Mouse (Mus musculus) heart, embryonic 14.5 days (tissue): Measurements from ENCODE around the gene Plxdc1. TPM values are rescaled to one million over a fixed set of nuclear protein-coding genes. Genes with fewer than 3 reads are reported as not detected.

ENCODE experiments used
- ATAC-seq: fragments of 200-750 bp; cut with Nextera tagmentation; 2 replicates; pipeline ENCODE4 v1.8.0; 2017; ENCODE audit warnings: low read depth, moderate TSS enrichment; ENCODE audit not compliant: insufficient number of reproducible peaks, insufficient read depth, low FRiP score
- H3K27ac ChIP-seq, 2 experiments: fragments of 200-500 bp in 1 of 2; fragments of 300-500 bp in 1 of 2; sonication (generic) in 1 of 2; replicated peaks in 1 of 2; 2 replicates each; pipeline ENCODE4 v1.5.1; 2012 to 2014; ENCODE audit warnings: low read depth in 2 of 2, low read length in 2 of 2, control low read depth in 1 of 2, mild to moderate bottlenecking in 1 of 2, mixed read lengths in 1 of 2; ENCODE audit not compliant: control insufficient read depth in 1 of 2, insufficient read depth in 1 of 2
- H3K27me3 ChIP-seq: fragments of 300-500 bp; sonication (generic); 2 replicates; pipeline ENCODE4 v1.6.1; 2014; ENCODE audit warnings: mild to moderate bottlenecking, low read length, control low read depth; ENCODE audit not compliant: control insufficient read depth, insufficient read depth
- H3K36me3 ChIP-seq: fragments of 300-500 bp; sonication (generic); 2 replicates; pipeline ENCODE4 v1.6.1; 2014; ENCODE audit warnings: mild to moderate bottlenecking, control low read depth, low read length, mixed read lengths; ENCODE audit not compliant: control insufficient read depth, insufficient read depth
- H3K4me1 ChIP-seq, 2 experiments: fragments of 200-500 bp in 1 of 2; fragments of 300-500 bp in 1 of 2; sonication (generic) in 1 of 2; 2 replicates each; pipeline ENCODE4 v1.6.1; 2012 to 2014; ENCODE audit warnings: low read length in 2 of 2, control low read depth in 1 of 2, mixed read lengths in 1 of 2; ENCODE audit not compliant: control insufficient read depth in 2 of 2, insufficient read depth in 2 of 2
- H3K4me2 ChIP-seq: fragments of 300-500 bp; sonication (generic); 2 replicates; pipeline ENCODE4 v1.6.1; 2014; ENCODE audit warnings: mild to moderate bottlenecking, low read length
- H3K4me3 ChIP-seq, 2 experiments: fragments of 200-500 bp in 1 of 2; fragments of 300-500 bp in 1 of 2; sonication (generic) in 1 of 2; 2 replicates each; pipeline ENCODE4 v1.5.1; 2012 to 2014; ENCODE audit warnings: low read length in 2 of 2, mild to moderate bottlenecking in 2 of 2, control low read depth in 1 of 2, low read depth in 1 of 2, moderate library complexity in 1 of 2; ENCODE audit not compliant: control insufficient read depth in 1 of 2, insufficient read depth in 1 of 2
- H3K9ac ChIP-seq: fragments of 300-500 bp; sonication (generic); 2 replicates; pipeline ENCODE4 v1.6.1; 2014; ENCODE audit warnings: mild to moderate bottlenecking, low read length
- H3K9me3 ChIP-seq: fragments of 300-500 bp; sonication (generic); 2 replicates; pipeline ENCODE4 v1.6.1; 2016; ENCODE audit warnings: low read length, control low read depth; ENCODE audit not compliant: control insufficient read depth
- WGBS: fragments of 180-500 bp; shearing (Covaris S2); extraction: QIAGEN DNeasy Blood & Tissue Kit; methylation state at CpG from one replicate; pipeline ENCODE4 v1.1.7; 2014; 5-methylcytosine and 5-hydroxymethylcytosine counted together
- polyA plus RNA-seq: library from polyadenylated mRNA; unstranded; fragments of >200 nt; fragmentation: Nextera tagmentation; extraction: Ambion mirVana; gene quantifications from 2 replicates; pipeline ENCODE4 v1.2.1, GENCODE M21; 2014

The Plxdc1 gene
- polyA plus RNA-seq, 1 experiment from 2014 or later = 0.66 TPM

GRCm38 (mm10) chr11:97904801-97905200 is 81.4 kb downstream of the Plxdc1 start:
- Histone ChIP-seq H3K9me3 (no peaks in the 10 kb centered on the region), H3K4me1 (no peaks in the 10 kb centered on the region; a peak in 1 of 4 replicates), H3K4me3 (no peak overlapping the region), H3K4me2 (no peak overlapping the region), H3K27ac (no peak overlapping the region), H3K9ac (no peak overlapping the region), H3K36me3 (no peaks in the 10 kb centered on the region), H3K27me3 (no peaks in the 10 kb centered on the region)
- WGBS = 85% methylated on average over 13 of the region's 13 CpGs
- ATAC-seq = no peak

GRCm38 (mm10) chr11:97901806-97902205 is 84.4 kb downstream of the Plxdc1 start:
- H3K9me3 ChIP-seq = no peaks in the 10 kb centered on the region
- H3K27ac ChIP-seq = no peak overlapping the region
- H3K4me3 ChIP-seq = no peak overlapping the region
- H3K9ac ChIP-seq = no peak overlapping the region
- no peak overlapping the region for H3K4me2 ChIP-seq
- ATAC-seq = no peak
- H3K4me1 ChIP-seq = no peaks in the 10 kb centered on the region; a peak in 1 of 4 replicates
- no peaks in the 10 kb centered on the region for H3K36me3 ChIP-seq
- no peaks in the 10 kb centered on the region for H3K27me3 ChIP-seq
- WGBS = 71% methylated on average over 6 of the region's 6 CpGs

GRCm38 (mm10) chr11:97899822-97900221 is 86.4 kb downstream of the Plxdc1 start:
- WGBS = 0% methylated on average over 2 of the region's 2 CpGs
- Histone ChIP-seq H3K4me1 (no peaks in the 10 kb centered on the region; a peak in 1 of 4 replicates), H3K36me3 (no peaks in the 10 kb centered on the region), H3K4me2 (no peak overlapping the region), H3K9ac (no peak overlapping the region), H3K9me3 (no peaks in the 10 kb centered on the region), H3K4me3 (no peak overlapping the region), H3K27ac (no peak overlapping the region), H3K27me3 (no peaks in the 10 kb centered on the region)
- no peak for ATAC-seq

- Histone ChIP-seq H3K9me3 (0 out of 2 replicates have a peak, but pooled peaks cover 4% of the 10 kb centered on the region), H3K36me3 (no peaks in the 10 kb centered on the region), H3K27ac (no peak overlapping the region), H3K9ac (no peak overlapping the region), H3K4me2 (no peak overlapping the region), H3K4me3 (no peak overlapping the region), H3K27me3 (no peaks in the 10 kb centered on the region), H3K4me1 (no peaks in the 10 kb centered on the region; a peak in 1 of 4 replicates)
- ATAC-seq = no peak
- WGBS = 66% methylated on average over 3 of the region's 3 CpGs
Observed at GRCm38 (mm10) chr11:97897568-97898185, 88.6 kb downstream of the Plxdc1 start.

- Histone ChIP-seq H3K4me1 (no peaks in the 10 kb centered on the region; a peak in 1 of 4 replicates), H3K9me3 (0 out of 2 replicates have a peak, but pooled peaks cover 4% of the 10 kb centered on the region), H3K4me2 (no peak overlapping the region), H3K27ac (no peak overlapping the region), H3K9ac (no peak overlapping the region), H3K36me3 (no peaks in the 10 kb centered on the region), H3K27me3 (no peaks in the 10 kb centered on the region), H3K4me3 (no peak overlapping the region)
- WGBS = 49% methylated on average over 4 of the region's 4 CpGs
- ATAC-seq = no peak
Observed at GRCm38 (mm10) chr11:97896655-97897054, 89.6 kb downstream of the Plxdc1 start.

- Histone ChIP-seq H3K27ac (no peak overlapping the region), H3K36me3 (no peaks in the 10 kb centered on the region), H3K4me1 (no peaks in the 10 kb centered on the region), H3K27me3 (no peaks in the 10 kb centered on the region), H3K4me3 (no peak overlapping the region), H3K9me3 (0 out of 2 replicates have a peak, but pooled peaks cover 4% of the 10 kb centered on the region), H3K4me2 (no peak overlapping the region), H3K9ac (no peak overlapping the region)
- 64% methylated on average over 5 of the region's 5 CpGs for WGBS
- ATAC-seq = no peak
Observed at GRCm38 (mm10) chr11:97891821-97892220, 94.4 kb downstream of the Plxdc1 start.

- no peak overlapping the region for H3K27ac ChIP-seq
- 82% methylated on average over 2 of the region's 2 CpGs for WGBS
- no peak for ATAC-seq
Observed at GRCm38 (mm10) chr11:97885296-97885915, 100.8 kb downstream of the Plxdc1 start.

More at GRCm38 (mm10) chr11:97885296-97885915, 100.8 kb downstream of the Plxdc1 start:
- Histone ChIP-seq H3K36me3 (no peaks in the 10 kb centered on the region), H3K27me3 (no peaks in the 10 kb centered on the region), H3K4me3 (no peak overlapping the region), H3K4me2 (no peak overlapping the region), H3K4me1 (no peaks in the 10 kb centered on the region), H3K9me3 (peaks cover 5% of the 10 kb centered on the region; the same call in 1 of the 2 replicates), H3K9ac (no peak overlapping the region)
